Mouse (Mus musculus) brown adipose tissue, adult 24 weeks (tissue): ENCODE data around the gene Taf1. TPM values are rescaled to one million over a fixed set of nuclear protein-coding genes. Genes with fewer than 3 reads are reported as not detected.

Experiments used
- H3K27ac ChIP-seq: fragments of 200-500 bp; replicated peaks from 2 replicates; pipeline ENCODE4 v1.5.1; 2012; ENCODE audit warnings: low read depth, mild to moderate bottlenecking, low read length
- H3K4me1 ChIP-seq: fragments of 200-500 bp; 2 replicates; pipeline ENCODE4 v1.6.1; 2012; ENCODE audit warnings: low read length, mixed read lengths; ENCODE audit not compliant: control insufficient read depth, insufficient read depth, insufficient read length
- H3K4me3 ChIP-seq: fragments of 200-500 bp; 2 replicates; pipeline ENCODE4 v1.5.1; 2012; ENCODE audit warnings: low read depth, mild to moderate bottlenecking, low read length, moderate library complexity; ENCODE audit not compliant: insufficient read depth
- polyA plus RNA-seq: library from polyadenylated mRNA; stranded (reverse); fragments of >200 nt; gene quantifications from 2 replicates; pipeline ENCODE4 v1.2.4, GENCODE M21; 2012; ENCODE audit not compliant: missing spikeins, insufficient read depth, insufficient read length

Gene Taf1
- polyA plus RNA-seq, 1 experiment, result 10.3 TPM

DNA sequence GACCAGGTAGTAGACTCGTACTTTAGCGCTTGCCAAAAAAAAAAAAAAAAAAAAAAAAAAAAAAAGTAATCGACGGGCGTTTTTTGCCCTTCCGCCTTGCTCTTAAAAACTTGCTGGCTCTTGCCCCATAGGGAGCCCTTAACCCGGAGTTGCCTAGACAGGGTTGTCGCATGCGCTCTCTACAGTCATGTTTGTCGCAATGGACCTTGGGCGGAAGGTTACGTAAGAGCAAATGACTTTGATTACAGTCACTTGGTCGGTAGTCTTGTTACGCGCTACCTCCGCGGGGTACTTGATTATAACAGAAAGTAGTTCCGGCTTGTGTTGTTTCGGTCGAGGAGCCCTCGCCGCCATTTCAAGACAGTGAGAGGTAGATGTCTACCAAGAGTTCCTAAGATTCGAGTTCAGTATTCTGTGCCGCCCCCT is 107.2 kb downstream of the Taf1 start, which contains the start of gene Ogt:
Ogt (plus strand) TSS at position 320 of the 426 bp plus-strand sequence.
- Histone ChIP-seq H3K4me1 (no peaks in the 10 kb centered on the region; the same call in 1 of the 2 replicates), H3K4me3 (peak within 1 kb of the TSS; percentile 91), H3K27ac (peak within 1 kb of the TSS; percentile 93)

DNA sequence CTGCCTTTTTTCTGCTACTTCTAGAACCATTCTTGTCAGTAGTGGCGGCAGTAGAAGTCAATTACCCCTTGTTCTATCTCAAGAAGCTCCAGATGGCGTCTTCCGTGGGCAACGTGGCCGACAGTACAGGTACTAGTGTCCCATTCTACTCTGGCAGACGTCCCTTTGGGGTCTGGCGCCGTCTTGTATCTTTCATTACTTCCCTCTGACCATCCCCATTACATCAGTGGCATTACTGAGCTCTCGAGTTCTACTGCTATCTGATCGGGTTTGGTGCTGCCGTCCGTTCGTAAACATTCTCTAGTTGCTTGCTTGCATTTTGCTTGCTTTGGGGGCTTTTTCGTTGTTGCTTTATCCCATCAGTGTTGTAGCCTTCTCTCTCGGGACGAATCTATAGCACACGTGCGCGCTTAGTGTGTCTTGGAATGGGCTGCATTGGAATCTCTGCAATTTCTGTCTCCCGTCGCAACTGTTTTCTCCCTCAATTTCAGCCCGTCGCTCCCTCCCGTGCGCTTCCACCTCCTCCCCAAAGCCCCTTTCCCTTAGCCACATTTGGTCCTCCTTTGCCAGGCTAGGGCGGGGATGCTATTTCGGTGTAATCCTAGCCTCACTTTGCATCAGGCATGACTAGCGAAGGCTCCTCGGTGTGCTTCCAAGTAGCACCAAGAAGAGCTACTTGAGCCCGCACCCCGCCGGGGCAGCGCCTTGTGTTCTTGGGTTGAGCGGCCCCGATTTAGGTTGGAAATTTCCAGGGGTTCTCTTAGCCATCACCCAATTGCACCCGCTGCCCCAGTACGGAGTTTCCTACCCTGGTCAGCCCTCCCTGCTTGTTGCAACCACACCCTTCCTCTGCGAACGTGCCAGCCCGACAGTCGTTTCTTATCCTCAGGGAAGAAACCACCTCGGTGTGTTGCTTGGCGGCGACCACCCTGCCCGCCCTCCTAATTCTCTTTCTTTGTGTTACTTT is 107.9 kb downstream of the Taf1 start:
- peak overlapping the region; percentile 93 for H3K27ac ChIP-seq
- H3K4me1 ChIP-seq, result no peaks in the 10 kb centered on the region; the same call in 1 of the 2 replicates
- H3K4me3 ChIP-seq, result peak overlapping the region; percentile 91

GRCm38 (mm10) chrX:101641161-101641530 is 108.6 kb downstream of the Taf1 start:
- peak overlapping the region; percentile 93; the same call in 1 of the 2 replicates for H3K27ac ChIP-seq
- no peaks in the 10 kb centered on the region; the same call in 1 of the 2 replicates for H3K4me1 ChIP-seq
- H3K4me3 ChIP-seq, result peak overlapping the region; percentile 91

GRCm38 (mm10) chrX:101642091-101642490 is 109.6 kb downstream of the Taf1 start:
- Histone ChIP-seq H3K27ac (no peak overlapping the region), H3K4me3 (peak overlapping the region; percentile 38), H3K4me1 (no peaks in the 10 kb centered on the region; the same call in 1 of the 2 replicates)

DNA sequence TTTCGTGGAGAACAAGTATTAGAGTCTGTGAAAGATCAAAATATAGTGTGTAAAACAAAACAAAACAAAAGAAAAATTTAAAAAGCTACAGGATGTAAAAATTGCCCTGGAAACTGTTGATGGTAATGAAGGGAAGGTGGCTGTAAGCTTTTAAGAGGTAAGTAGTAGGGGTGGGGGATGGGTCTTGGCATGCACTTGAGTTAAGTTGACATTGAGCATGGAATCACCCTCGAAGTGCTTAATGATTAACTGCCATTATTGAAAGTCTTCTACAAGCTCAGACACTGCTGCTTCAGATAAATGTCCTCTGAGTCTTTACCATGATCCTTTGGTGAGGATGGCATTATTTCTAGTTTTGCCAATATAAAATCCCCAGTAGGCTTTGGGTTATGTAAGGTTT is 112.8 kb downstream of the Taf1 start:
- no peak overlapping the region for H3K4me3 ChIP-seq
- H3K4me1 ChIP-seq, result no peaks in the 10 kb centered on the region; the same call in 1 of the 2 replicates
- H3K27ac ChIP-seq, result no peak overlapping the region

DNA sequence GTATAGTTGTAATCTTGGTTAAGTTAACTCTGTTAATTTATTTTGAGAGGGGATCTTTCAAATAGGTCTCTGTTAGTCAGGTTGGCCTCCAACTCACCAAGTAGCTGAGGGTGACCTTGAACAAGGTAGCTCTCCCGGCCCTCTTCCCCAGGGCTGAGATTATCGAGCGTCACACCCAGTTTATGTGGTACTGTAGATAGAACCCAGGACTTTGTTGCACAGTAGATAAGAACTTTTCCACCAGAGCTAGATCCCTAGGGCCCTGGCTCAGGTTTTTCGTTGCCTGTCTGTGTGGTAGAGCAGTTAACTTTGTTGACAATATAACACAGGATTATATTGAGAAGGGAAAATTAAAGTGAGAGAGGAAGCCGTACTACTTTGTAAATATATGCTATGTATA is 114.1 kb downstream of the Taf1 start:
- H3K4me1 ChIP-seq, result no peaks in the 10 kb centered on the region; the same call in 1 of the 2 replicates
- H3K4me3 ChIP-seq, result no peak overlapping the region
- H3K27ac ChIP-seq, result 0 out of 2 replicates have a peak overlapping the region, but pooled peaks have one; percentile 8

Other genes starting within 250 kb of the Taf1 start
- not detected in 2 replicates for gene Nlgn3, start 233.6 kb upstream of the Taf1 start, polyA plus RNA-seq
- 0.87 TPM in 1 of 2 replicates, not detected in the other for gene Gjb1, start 156.4 kb upstream of the Taf1 start, polyA plus RNA-seq
- gene Zmym3, start 111.9 kb upstream of the Taf1 start, polyA plus RNA-seq, result 10.2 and 11.3 TPM in 2 replicates
- 67.0 and 71.0 TPM in 2 replicates for gene Nono, start 103.4 kb upstream of the Taf1 start, polyA plus RNA-seq
- 5.5 and 6.1 TPM in 2 replicates for gene Itgb1bp2, start 83.6 kb upstream of the Taf1 start, polyA plus RNA-seq
- 41.8 and 49.2 TPM in 2 replicates for gene Ogt, start 107.3 kb downstream of the Taf1 start, polyA plus RNA-seq
- gene Cxcr3, start 201.5 kb downstream of the Taf1 start, polyA plus RNA-seq, result not detected in 2 replicates